Mouse (Mus musculus) liver, embryonic 14.5 days (tissue): ENCODE results near the gene Nsrp1. TPM values are rescaled to one million over a fixed set of nuclear protein-coding genes. Genes with fewer than 3 reads are reported as not detected.

ENCODE experiments used
- ATAC-seq: fragments of 200-750 bp; cut with Nextera tagmentation; 2 replicates; pipeline ENCODE4 v1.8.0; 2017; ENCODE audit warnings: moderate number of reproducible peaks, mild to moderate bottlenecking, moderate library complexity; ENCODE audit not compliant: insufficient read depth
- DNase-seq, 3 experiments: peaks; one replicate each; pipeline ENCODE4 v3.0.0-alpha.2; 2012 to 2013; ENCODE audit warnings: low read depth in 3 of 3, low spot score in 3 of 3
- H3K27ac ChIP-seq: fragments of 300-500 bp; sonication (generic); 2 replicates; pipeline ENCODE4 v1.5.1; 2014; ENCODE audit warnings: moderate library complexity, mild to moderate bottlenecking, control low read depth, inconsistent platforms
- H3K27me3 ChIP-seq: fragments of 300-500 bp; sonication (generic); 2 replicates; pipeline ENCODE4 v1.6.1; 2014; ENCODE audit warnings: mild to moderate bottlenecking, low read length, moderate library complexity; ENCODE audit not compliant: control insufficient read depth, insufficient read depth
- H3K36me3 ChIP-seq: fragments of 300-500 bp; sonication (generic); replicated peaks from 2 replicates; pipeline ENCODE4 v1.6.1; 2014; ENCODE audit warnings: low read depth; ENCODE audit not compliant: control insufficient read depth, insufficient read depth
- H3K4me1 ChIP-seq, 2 experiments: fragments of 200-500 bp in 1 of 2; fragments of 300-500 bp in 1 of 2; sonication (generic) in 1 of 2; replicated peaks; 2 replicates each; pipeline ENCODE4 v1.6.1; 2012 to 2014; ENCODE audit warnings: antibody characterized with exemption in 1 of 2, inconsistent platforms in 1 of 2, low read length in 1 of 2; ENCODE audit not compliant: control insufficient read depth in 2 of 2, insufficient read depth in 2 of 2
- H3K4me2 ChIP-seq: fragments of 300-500 bp; sonication (generic); 2 replicates; pipeline ENCODE4 v1.6.1; 2014; ENCODE audit warnings: low read depth, mild to moderate bottlenecking, control low read depth, moderate library complexity
- H3K4me3 ChIP-seq, 2 experiments: fragments of 200-500 bp in 1 of 2; fragments of 300-500 bp in 1 of 2; sonication (generic) in 1 of 2; 2 replicates each; pipeline ENCODE4 v1.5.1; 2012 to 2014; ENCODE audit warnings: low read depth in 2 of 2, low read length in 2 of 2, mild to moderate bottlenecking in 2 of 2, control low read depth in 1 of 2, inconsistent platforms in 1 of 2, moderate library complexity in 1 of 2; ENCODE audit not compliant: insufficient read depth in 1 of 2
- H3K9ac ChIP-seq: fragments of 300-500 bp; sonication (generic); replicated peaks from 2 replicates; pipeline ENCODE4 v1.6.1; 2014; ENCODE audit warnings: mild to moderate bottlenecking, control low read depth, moderate library complexity
- H3K9me3 ChIP-seq: fragments of 300-500 bp; sonication (generic); 2 replicates; pipeline ENCODE4 v1.6.1; 2016; ENCODE audit warnings: low read length, mixed read lengths; ENCODE audit not compliant: control insufficient read depth
- CTCF ChIP-seq: IDR thresholded peaks from 2 replicates; pipeline ENCODE4 v1.5.1; 2016; ENCODE audit warnings: antibody characterized with exemption, low read depth, control low read depth
- EP300 ChIP-seq: IDR thresholded peaks from 2 replicates; pipeline ENCODE4 v1.6.1; 2016; ENCODE audit warnings: antibody characterized with exemption, low read depth
- WGBS: fragments of 180-500 bp; shearing (Covaris S2); extraction: QIAGEN DNeasy Blood & Tissue Kit; methylation state at CpG from one replicate; pipeline ENCODE4 v1.1.7; 2014; ENCODE audit not compliant: insufficient replicate concordance; 5-methylcytosine and 5-hydroxymethylcytosine counted together
- polyA plus RNA-seq, 2 experiments: library from polyadenylated mRNA; depleted of rRNA in 1 of 2; stranded (reverse) in 1 of 2; unstranded in 1 of 2; fragments of >200 nt; fragmentation: Nextera tagmentation in 1 of 2; extraction: Ambion mirVana in 1 of 2; gene quantifications; 2 replicates each; pipeline versions ENCODE4 v1.2.1 to v1.2.3; 2012 to 2014

Nsrp1 gene
- polyA plus RNA-seq, 2 experiments, result 3.8 to 22.9 TPM

- 68% methylated on average over 3 of the region's 3 CpGs for WGBS
- H3K4me3 ChIP-seq, result no peak overlapping the region
- no peak overlapping the region for H3K4me2 ChIP-seq
- no peak overlapping the region for H3K9ac ChIP-seq
- TF ChIP-seq CTCF (no peak), EP300 (no peak)
- no peak overlapping the region for H3K27ac ChIP-seq
- no peaks in the 10 kb centered on the region for H3K36me3 ChIP-seq
- no peaks in the 10 kb centered on the region for H3K4me1 ChIP-seq
- ATAC-seq, result no peak
- DNase-seq, result no peak
- H3K9me3 ChIP-seq, result no peaks in the 10 kb centered on the region
- H3K27me3 ChIP-seq, result no peaks in the 10 kb centered on the region
Measured at GRCm38 (mm10) chr11:77028157-77028556, 50.1 kb downstream of the Nsrp1 start.

- Histone ChIP-seq H3K9ac (no peak overlapping the region), H3K4me2 (no peak overlapping the region), H3K4me3 (no peak overlapping the region), H3K4me1 (peaks cover 0 to 2% of the 10 kb centered on the region in 2 experiments; a peak in 1 of 4 replicates), H3K36me3 (no peaks in the 10 kb centered on the region), H3K27ac (no peak overlapping the region), H3K27me3 (no peaks in the 10 kb centered on the region), H3K9me3 (no peaks in the 10 kb centered on the region)
- 33% methylated on average over 3 of the region's 3 CpGs for WGBS
- DNase-seq (no peak), ATAC-seq (no peak)
- TF ChIP-seq EP300, result no peak
- peak; percentile 36 for TF ChIP-seq CTCF
Measured at GRCm38 (mm10) chr11:77026559-77026958, 51.7 kb downstream of the Nsrp1 start.

GRCm38 (mm10) chr11:77021749-77022396, 56.4 kb downstream of the Nsrp1 start:
- TF ChIP-seq EP300, result no peak
- no peak for TF ChIP-seq CTCF
- Histone ChIP-seq H3K9ac (no peak overlapping the region), H3K4me2 (no peak overlapping the region), H3K36me3 (no peaks in the 10 kb centered on the region), H3K9me3 (no peaks in the 10 kb centered on the region), H3K4me3 (no peak overlapping the region), H3K27ac (no peak overlapping the region), H3K27me3 (no peaks in the 10 kb centered on the region), H3K4me1 (peaks cover 0 to 4% of the 10 kb centered on the region in 2 experiments; a peak in 3 of 4 replicates)
- DNase-seq (no peak), ATAC-seq (peak; percentile 67)
- WGBS, result 53% methylated on average over 9 of the region's 9 CpGs

- no peak overlapping the region for H3K4me2 ChIP-seq
- WGBS, result 12% methylated on average over 8 of the region's 8 CpGs
- no peaks in the 10 kb centered on the region for H3K27me3 ChIP-seq
- H3K4me3 ChIP-seq, result no peak overlapping the region
- H3K9me3 ChIP-seq, result no peaks in the 10 kb centered on the region
- peaks cover 0 to 4% of the 10 kb centered on the region in 2 experiments; a peak in 3 of 4 replicates for H3K4me1 ChIP-seq
- no peak overlapping the region for H3K27ac ChIP-seq
- H3K36me3 ChIP-seq, result no peaks in the 10 kb centered on the region
- H3K9ac ChIP-seq, result no peak overlapping the region
- TF ChIP-seq CTCF (no peak), EP300 (no peak)
- DNase-seq (no peak), ATAC-seq (no peak)
Measured at GRCm38 (mm10) chr11:77019539-77019938, 58.7 kb downstream of the Nsrp1 start.

GRCm38 (mm10) chr11:77018046-77018445, 60.2 kb downstream of the Nsrp1 start:
- WGBS, result 65% methylated on average over 11 of the region's 11 CpGs
- H3K36me3 ChIP-seq, result no peaks in the 10 kb centered on the region
- no peaks in the 10 kb centered on the region for H3K9me3 ChIP-seq
- H3K9ac ChIP-seq, result no peak overlapping the region
- peak; percentile 17; the same call in 1 of the 2 replicates for TF ChIP-seq CTCF
- no peak for TF ChIP-seq EP300
- H3K4me2 ChIP-seq, result no peak overlapping the region
- peaks cover 0 to 4% of the 10 kb centered on the region in 2 experiments; a peak in 3 of 4 replicates for H3K4me1 ChIP-seq
- no peaks in the 10 kb centered on the region; the same call in 1 of the 2 replicates for H3K27me3 ChIP-seq
- ATAC-seq (no peak), DNase-seq (no peak)
- H3K4me3 ChIP-seq, result no peak overlapping the region
- no peak overlapping the region for H3K27ac ChIP-seq
